Mouse (Mus musculus): ENCODE data around the gene Ddost. TPM values are rescaled to one million over a fixed set of nuclear protein-coding genes. Genes with fewer than 3 reads are reported as not detected.

The Ddost gene
- total RNA-seq, 2 experiments from 2014 or later = 165 to 169 TPM

GRCm38 (mm10) chr4:138335036-138335435, 30.5 kb downstream of the Ddost start:
- no peak for DNase-seq (ENCODE audit: low spot score in 2 of 2)

- DNase-seq (ENCODE audit: low spot score in 2 of 2) = no peak
These were observed 31.1 kb downstream of the Ddost start for GRCm38 (mm10) chr4:138335648-138336047.

- no peak for DNase-seq (ENCODE audit: low spot score in 2 of 2)
These were observed 32.3 kb downstream of the Ddost start for GRCm38 (mm10) chr4:138336876-138337275.

GRCm38 (mm10) chr4:138337341-138337740, 32.8 kb downstream of the Ddost start:
- no peak for DNase-seq (ENCODE audit: low spot score in 2 of 2)

GRCm38 (mm10) chr4:138339963-138340362, 35.4 kb downstream of the Ddost start:
- no peak for DNase-seq (ENCODE audit: low spot score in 2 of 2)

GRCm38 (mm10) chr4:138341393-138341792, 36.9 kb downstream of the Ddost start:
- DNase-seq (ENCODE audit: low spot score in 2 of 2) = no peak

- no peak for DNase-seq (ENCODE audit: low spot score in 2 of 2)
These were observed 37.5 kb downstream of the Ddost start for GRCm38 (mm10) chr4:138342048-138342447.

- no peak for DNase-seq (ENCODE audit: low spot score in 2 of 2)
These were observed 38.2 kb downstream of the Ddost start for GRCm38 (mm10) chr4:138342778-138343177.

- peak in 1 of 2 experiments; percentile 43 for DNase-seq (ENCODE audit: low spot score in 2 of 2)
These were observed 38.9 kb downstream of the Ddost start for GRCm38 (mm10) chr4:138343341-138343837.

- no peak for DNase-seq (ENCODE audit: low spot score in 2 of 2)
These were observed 40.5 kb downstream of the Ddost start for GRCm38 (mm10) chr4:138344891-138345545.

- no peak for DNase-seq (ENCODE audit: low spot score in 2 of 2)
These were observed 42.8 kb downstream of the Ddost start for GRCm38 (mm10) chr4:138347280-138347679.

GRCm38 (mm10) chr4:138348716-138349115, 44.2 kb downstream of the Ddost start:
- DNase-seq (ENCODE audit: low spot score in 2 of 2) = no peak

GRCm38 (mm10) chr4:138351821-138352220, 47.3 kb downstream of the Ddost start:
- no peak for DNase-seq (ENCODE audit: low spot score in 2 of 2)

- no peak for DNase-seq (ENCODE audit: low spot score in 2 of 2)
These were observed 48.2 kb downstream of the Ddost start for GRCm38 (mm10) chr4:138352692-138353091.

- DNase-seq (ENCODE audit: low spot score in 2 of 2) = no peak
These were observed 49.1 kb downstream of the Ddost start for GRCm38 (mm10) chr4:138353438-138354171.

- DNase-seq (ENCODE audit: low spot score in 2 of 2) = no peak
These were observed 51.0 kb downstream of the Ddost start for GRCm38 (mm10) chr4:138355496-138355895.

- DNase-seq (ENCODE audit: low spot score in 2 of 2) = no peak
These were observed 51.6 kb downstream of the Ddost start for GRCm38 (mm10) chr4:138356141-138356540.

GRCm38 (mm10) chr4:138356551-138356950, 52.0 kb downstream of the Ddost start:
- no peak for DNase-seq (ENCODE audit: low spot score in 2 of 2)

GRCm38 (mm10) chr4:138358176-138358575, 53.6 kb downstream of the Ddost start:
- no peak for DNase-seq (ENCODE audit: low spot score in 2 of 2)

GRCm38 (mm10) chr4:138361370-138361821, 56.9 kb downstream of the Ddost start:
- no peak for DNase-seq (ENCODE audit: low spot score in 2 of 2)
